Mouse (Mus musculus): Measurements from ENCODE around the gene Adat2. TPM values are rescaled to one million over a fixed set of nuclear protein-coding genes. Genes with fewer than 3 reads are reported as not detected.

The Adat2 gene
- polyA plus RNA-seq, 1 experiment from 2014 or later = 4.3 TPM

GRCm38 (mm10) chr10:13566393-13566792 is 13.7 kb downstream of the Adat2 start:
- no peak for TF ChIP-seq CTCF (IDR thresholded peaks at IDR 0.05; ENCODE audit: low read depth)
- TF ChIP-seq EP300 (optimal IDR thresholded peaks at IDR 0.05) = no peak
- H3K27me3 ChIP-seq (ENCODE audit: control insufficient read depth, insufficient read depth, low read length) = no peaks in the 10 kb centered on the region
- no peak overlapping the region for H3K4me3 ChIP-seq (ENCODE audit: low read depth, low read length)
- ATAC-seq (ENCODE audit: low FRiP score, low TSS enrichment) (peak; percentile 91), DNase-seq (ENCODE audit: low spot score) (peak; percentile 53)
- no peak overlapping the region for H3K9ac ChIP-seq (ENCODE audit: low read length)
- peak overlapping the region; percentile 32 for H3K4me2 ChIP-seq (replicated peaks; ENCODE audit: low read depth)
- H3K9me3 ChIP-seq (ENCODE audit: control insufficient read depth, low read length) = no peaks in the 10 kb centered on the region
- no peak overlapping the region for H3K27ac ChIP-seq (replicated peaks)
- no peaks in the 10 kb centered on the region for H3K36me3 ChIP-seq (ENCODE audit: control insufficient read depth, insufficient read depth, low read length)
- WGBS = 43% methylated on average over 13 of the region's 13 CpGs
- no peaks in the 10 kb centered on the region for H3K4me1 ChIP-seq (replicated peaks; ENCODE audit: control insufficient read depth, insufficient read depth)

GRCm38 (mm10) chr10:13569818-13570217 is 17.1 kb downstream of the Adat2 start:
- Histone ChIP-seq H3K27ac (replicated peaks) (no peak overlapping the region), H3K4me3 (ENCODE audit: low read depth, low read length) (no peak overlapping the region), H3K27me3 (ENCODE audit: control insufficient read depth, insufficient read depth, low read length) (no peaks in the 10 kb centered on the region), H3K4me2 (replicated peaks; ENCODE audit: low read depth) (no peak overlapping the region), H3K36me3 (ENCODE audit: control insufficient read depth, insufficient read depth, low read length) (no peaks in the 10 kb centered on the region), H3K4me1 (replicated peaks; ENCODE audit: control insufficient read depth, insufficient read depth) (no peaks in the 10 kb centered on the region; the same call in 1 of the 2 replicates), H3K9ac (ENCODE audit: low read length) (no peak overlapping the region), H3K9me3 (ENCODE audit: control insufficient read depth, low read length) (no peaks in the 10 kb centered on the region)
- DNase-seq (ENCODE audit: low spot score) (no peak), ATAC-seq (ENCODE audit: low FRiP score, low TSS enrichment) (no peak)
- TF ChIP-seq EP300 (optimal IDR thresholded peaks at IDR 0.05) = no peak
- TF ChIP-seq CTCF (IDR thresholded peaks at IDR 0.05; ENCODE audit: low read depth) = no peak
- WGBS = 57% methylated on average over 7 of the region's 7 CpGs

- TF ChIP-seq EP300 (optimal IDR thresholded peaks at IDR 0.05) (no peak), CTCF (IDR thresholded peaks at IDR 0.05; ENCODE audit: low read depth) (no peak)
- Histone ChIP-seq H3K4me1 (replicated peaks; ENCODE audit: control insufficient read depth, insufficient read depth) (no peaks in the 10 kb centered on the region; the same call in 1 of the 2 replicates), H3K9me3 (ENCODE audit: control insufficient read depth, low read length) (no peaks in the 10 kb centered on the region), H3K27me3 (ENCODE audit: control insufficient read depth, insufficient read depth, low read length) (no peaks in the 10 kb centered on the region), H3K36me3 (ENCODE audit: control insufficient read depth, insufficient read depth, low read length) (no peaks in the 10 kb centered on the region), H3K9ac (ENCODE audit: low read length) (no peak overlapping the region), H3K4me3 (ENCODE audit: low read depth, low read length) (no peak overlapping the region), H3K27ac (replicated peaks) (no peak overlapping the region), H3K4me2 (replicated peaks; ENCODE audit: low read depth) (no peak overlapping the region)
- DNase-seq (ENCODE audit: low spot score) (no peak), ATAC-seq (ENCODE audit: low FRiP score, low TSS enrichment) (no peak)
- WGBS = 72% methylated on average over 9 of the region's 9 CpGs
Measured at GRCm38 (mm10) chr10:13570697-13571538, 18.2 kb downstream of the Adat2 start.

GRCm38 (mm10) chr10:13572003-13572402 is 19.3 kb downstream of the Adat2 start:
- no peak overlapping the region for H3K9ac ChIP-seq (ENCODE audit: low read length)
- no peak overlapping the region for H3K4me2 ChIP-seq (replicated peaks; ENCODE audit: low read depth)
- no peaks in the 10 kb centered on the region; the same call in 1 of the 2 replicates for H3K4me1 ChIP-seq (replicated peaks; ENCODE audit: control insufficient read depth, insufficient read depth)
- TF ChIP-seq EP300 (optimal IDR thresholded peaks at IDR 0.05) (no peak), CTCF (IDR thresholded peaks at IDR 0.05; ENCODE audit: low read depth) (no peak)
- DNase-seq (ENCODE audit: low spot score) (no peak), ATAC-seq (ENCODE audit: low FRiP score, low TSS enrichment) (no peak)
- 24% methylated on average over 10 of the region's 10 CpGs for WGBS
- no peaks in the 10 kb centered on the region for H3K36me3 ChIP-seq (ENCODE audit: control insufficient read depth, insufficient read depth, low read length)
- no peak overlapping the region for H3K27ac ChIP-seq (replicated peaks)
- H3K9me3 ChIP-seq (ENCODE audit: control insufficient read depth, low read length) = no peaks in the 10 kb centered on the region
- no peaks in the 10 kb centered on the region for H3K27me3 ChIP-seq (ENCODE audit: control insufficient read depth, insufficient read depth, low read length)
- H3K4me3 ChIP-seq (ENCODE audit: low read depth, low read length) = no peak overlapping the region

GRCm38 (mm10) chr10:13572410-13572809 is 19.7 kb downstream of the Adat2 start:
- Histone ChIP-seq H3K27me3 (ENCODE audit: control insufficient read depth, insufficient read depth, low read length) (no peaks in the 10 kb centered on the region), H3K9me3 (ENCODE audit: control insufficient read depth, low read length) (no peaks in the 10 kb centered on the region), H3K9ac (ENCODE audit: low read length) (no peak overlapping the region), H3K4me2 (replicated peaks; ENCODE audit: low read depth) (no peak overlapping the region), H3K4me1 (replicated peaks; ENCODE audit: control insufficient read depth, insufficient read depth) (no peaks in the 10 kb centered on the region; the same call in 1 of the 2 replicates), H3K36me3 (ENCODE audit: control insufficient read depth, insufficient read depth, low read length) (no peaks in the 10 kb centered on the region), H3K27ac (replicated peaks) (no peak overlapping the region), H3K4me3 (ENCODE audit: low read depth, low read length) (no peak overlapping the region)
- no peak for TF ChIP-seq EP300 (optimal IDR thresholded peaks at IDR 0.05)
- TF ChIP-seq CTCF (IDR thresholded peaks at IDR 0.05; ENCODE audit: low read depth) = no peak
- 61% methylated on average over 6 of the region's 6 CpGs for WGBS
- ATAC-seq (ENCODE audit: low FRiP score, low TSS enrichment) = no peak
- no peak for DNase-seq (ENCODE audit: low spot score)

- Histone ChIP-seq H3K36me3 (ENCODE audit: control insufficient read depth, insufficient read depth, low read length) (no peaks in the 10 kb centered on the region), H3K27me3 (ENCODE audit: control insufficient read depth, insufficient read depth, low read length) (no peaks in the 10 kb centered on the region), H3K4me1 (replicated peaks; ENCODE audit: control insufficient read depth, insufficient read depth) (no peaks in the 10 kb centered on the region), H3K4me3 (ENCODE audit: low read depth, low read length) (no peak overlapping the region), H3K4me2 (replicated peaks; ENCODE audit: low read depth) (no peak overlapping the region), H3K9ac (ENCODE audit: low read length) (no peak overlapping the region), H3K27ac (replicated peaks) (no peak overlapping the region), H3K9me3 (ENCODE audit: control insufficient read depth, low read length) (no peaks in the 10 kb centered on the region)
- no peak for DNase-seq (ENCODE audit: low spot score)
- WGBS = 50% methylated on average over 7 of the region's 7 CpGs
- TF ChIP-seq EP300 (optimal IDR thresholded peaks at IDR 0.05) (no peak), CTCF (IDR thresholded peaks at IDR 0.05; ENCODE audit: low read depth) (no peak)
- ATAC-seq (ENCODE audit: low FRiP score, low TSS enrichment) = no peak
Measured at GRCm38 (mm10) chr10:13577123-13577522, 24.4 kb downstream of the Adat2 start.
